ENCODE assay signal across 8 mouse cellular contexts in genomic region chr17:80875352-80876044, GRCm38 (mm10).
DNase-seq lines count a peak whose midpoint lies in the region; ATAC-seq and TF ChIP-seq lines count a peak whose summit lies in the region.

No protein-coding gene starts in this region.

- no peaks in the 10 kb centered on the region for H3K9me3 ChIP-seq in embryonic facial prominence, embryonic 14.5 days (ENCODE audit: control insufficient read depth, low read length)
- no peaks in the 10 kb centered on the region for H3K9me3 ChIP-seq in embryonic facial prominence, embryonic 10.5 days
- no peaks in the 10 kb centered on the region for H3K9me3 ChIP-seq in hindbrain, embryonic 15.5 days

- no peak overlapping the region for H3K27ac ChIP-seq in embryonic facial prominence, embryonic 14.5 days (replicated peaks; ENCODE audit: low read depth, low read length)
- H3K27ac ChIP-seq in embryonic facial prominence, embryonic 10.5 days (replicated peaks): no peak overlapping the region
- H3K27ac ChIP-seq in testis, adult 2 months (ENCODE audit: control insufficient read depth, insufficient read depth, low read depth, low read length): no peak overlapping the region
- H3K27ac ChIP-seq in hindbrain, embryonic 15.5 days (replicated peaks): no peak overlapping the region

- ATAC-seq in embryonic facial prominence, embryonic 14.5 days (ENCODE audit: low read depth): no peak
- ATAC-seq in hindbrain, embryonic 15.5 days (ENCODE audit: low FRiP score, low read depth): peak; percentile 23; the same call in 1 of the 2 replicates
- no peak for ATAC-seq in megakaryocyte-erythroid progenitor cell, adult 5-6 weeks (replicated peaks; ENCODE audit: low FRiP score, low TSS enrichment, poor library complexity, severe bottlenecking)

- H3K4me1 ChIP-seq in embryonic facial prominence, embryonic 14.5 days (ENCODE audit: control insufficient read depth, insufficient read depth, low read length): no peaks in the 10 kb centered on the region
- H3K4me1 ChIP-seq in embryonic facial prominence, embryonic 10.5 days: 0 out of 2 replicates have a peak, but pooled peaks cover 4% of the 10 kb centered on the region
- no peaks in the 10 kb centered on the region for H3K4me1 ChIP-seq in testis, adult 2 months (ENCODE audit: control insufficient read depth, insufficient read depth, low read length)
- peaks cover 8% of the 10 kb centered on the region for H3K4me1 ChIP-seq in hindbrain, embryonic 15.5 days (replicated peaks)

- no peak overlapping the region for H3K4me2 ChIP-seq in embryonic facial prominence, embryonic 14.5 days (ENCODE audit: low read depth, low read length)
- H3K4me2 ChIP-seq in hindbrain, embryonic 15.5 days: no peak overlapping the region; the same call in 1 of the 2 replicates

- TF ChIP-seq POLR2A in testis, adult 2 months (IDR thresholded peaks at IDR 0.05; ENCODE audit: control insufficient read depth, low read depth, low read length): no peak

- peak; percentile 33 for DNase-seq in embryonic facial prominence, embryonic 14.5 days (ENCODE audit: low spot score)
- DNase-seq in embryonic facial prominence, embryonic 10.5 days (ENCODE audit: low spot score): no peak
- DNase-seq in testis, postnatal 14 days (ENCODE audit: low spot score): no peak
- DNase-seq in lung, postnatal 25 days (ENCODE audit: low spot score): peak; percentile 44
- no peak for DNase-seq in c-Kit-positive CD71-positive TER-119-positive erythroid progenitor cells, embryonic 14.5 days (ENCODE audit: low spot score)

- H3K27me3 ChIP-seq in embryonic facial prominence, embryonic 14.5 days (replicated peaks; ENCODE audit: control insufficient read depth, insufficient read depth, low read length): no peaks in the 10 kb centered on the region
- H3K27me3 ChIP-seq in embryonic facial prominence, embryonic 10.5 days (replicated peaks; ENCODE audit: low read depth, poor library complexity, severe bottlenecking): no peaks in the 10 kb centered on the region
- no peaks in the 10 kb centered on the region for H3K27me3 ChIP-seq in testis, adult 2 months (ENCODE audit: control insufficient read depth, insufficient read depth, low read length)
- no peaks in the 10 kb centered on the region for H3K27me3 ChIP-seq in hindbrain, embryonic 15.5 days

- no peaks in the 10 kb centered on the region for H3K36me3 ChIP-seq in embryonic facial prominence, embryonic 14.5 days (ENCODE audit: control insufficient read depth, insufficient read depth, low read length)
- no peaks in the 10 kb centered on the region for H3K36me3 ChIP-seq in embryonic facial prominence, embryonic 10.5 days (replicated peaks)
- H3K36me3 ChIP-seq in testis, adult 2 months (ENCODE audit: control insufficient read depth, insufficient read depth, low read length): no peaks in the 10 kb centered on the region
- H3K36me3 ChIP-seq in hindbrain, embryonic 15.5 days: no peaks in the 10 kb centered on the region

- 39% methylated on average over 7 of the region's 7 CpGs for WGBS in embryonic facial prominence, embryonic 14.5 days
- 47% methylated on average over 7 of the region's 7 CpGs for WGBS in embryonic facial prominence, embryonic 10.5 days
- WGBS in hindbrain, embryonic 15.5 days: 30% methylated on average over 7 of the region's 7 CpGs

- H3K9ac ChIP-seq in embryonic facial prominence, embryonic 14.5 days (ENCODE audit: low read depth, low read length): no peak overlapping the region
- no peak overlapping the region for H3K9ac ChIP-seq in hindbrain, embryonic 15.5 days

- TF ChIP-seq CTCF in testis, adult 2 months (IDR thresholded peaks at IDR 0.05; ENCODE audit: control insufficient read depth, insufficient read depth, insufficient replicate concordance, low read depth, low read length): peak; percentile 25; the same call in 1 of the 2 replicates

- no peak overlapping the region for H3K4me3 ChIP-seq in embryonic facial prominence, embryonic 14.5 days (ENCODE audit: low read depth, low read length)
- H3K4me3 ChIP-seq in embryonic facial prominence, embryonic 10.5 days: no peak overlapping the region
- H3K4me3 ChIP-seq in testis, adult 2 months (ENCODE audit: control insufficient read depth, low read depth, low read length): no peak overlapping the region
- H3K4me3 ChIP-seq in hindbrain, embryonic 15.5 days: no peak overlapping the region

Comparison
In these comparisons a context has a peak if more than half of its experiments do, and no peak if none do; other contexts are left out.
1. DNase-seq: peak in embryonic facial prominence, embryonic 14.5 days (single experiment) and lung, postnatal 25 days (single experiment); none in embryonic facial prominence, embryonic 10.5 days (single experiment), testis, postnatal 14 days (single experiment) and c-Kit-positive CD71-positive TER-119-positive erythroid progenitor cells, embryonic 14.5 days (single experiment).